Mouse (Mus musculus): Measurements from ENCODE around the gene Anxa11. TPM values are rescaled to one million over a fixed set of nuclear protein-coding genes. Genes with fewer than 3 reads are reported as not detected.
"Not testable (repeated sequence)": the region's sequence is repeated elsewhere in the genome, so short reads cannot be mapped to it uniquely, and the experiment has no call there.

Gene Anxa11
- total RNA-seq, 2 experiments from 2014 or later, result 9.3 to 11.0 TPM

DNA sequence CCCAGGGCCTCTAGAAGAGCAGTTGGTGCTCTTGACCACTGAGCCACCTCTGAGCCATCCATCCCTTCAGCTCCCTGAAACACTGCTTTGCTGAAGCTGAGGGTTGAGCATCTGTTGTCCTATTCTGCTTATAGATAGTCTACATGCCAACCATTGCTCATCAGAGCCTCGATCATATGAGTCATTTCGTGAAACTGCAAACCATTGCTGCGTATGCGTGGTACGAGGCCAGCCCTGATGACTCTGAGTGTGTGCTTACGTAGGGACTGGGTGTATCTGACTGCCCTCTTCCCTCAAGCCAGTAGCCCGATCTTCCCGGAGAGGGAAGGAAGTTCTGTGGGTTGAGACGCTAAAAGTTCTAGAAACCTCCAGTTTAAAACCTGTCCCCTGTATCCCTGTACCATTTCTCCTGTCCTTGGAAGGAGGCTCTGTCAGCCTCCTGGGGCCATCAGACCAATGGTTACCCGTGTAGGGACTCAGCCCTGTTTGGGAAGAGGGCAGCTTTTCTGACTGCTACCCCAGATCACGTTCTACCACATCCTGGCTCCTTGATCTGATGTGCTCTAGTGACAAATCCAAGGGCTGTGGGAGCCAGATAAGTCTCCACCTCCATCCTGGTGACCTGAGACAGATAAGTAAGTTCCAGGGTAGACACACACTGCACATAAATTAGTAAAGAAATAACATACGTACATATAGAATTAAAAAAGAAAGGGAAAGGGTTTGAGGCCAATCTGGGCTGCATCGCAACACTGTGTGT, 20.0 kb downstream of the Anxa11 start:
- intact Hi-C loops (cut with DNase I), result no loop called here
- no peak for DNase-seq (ENCODE audit: extremely low spot score in 1 of 2, low spot score in 2 of 2)

DNA sequence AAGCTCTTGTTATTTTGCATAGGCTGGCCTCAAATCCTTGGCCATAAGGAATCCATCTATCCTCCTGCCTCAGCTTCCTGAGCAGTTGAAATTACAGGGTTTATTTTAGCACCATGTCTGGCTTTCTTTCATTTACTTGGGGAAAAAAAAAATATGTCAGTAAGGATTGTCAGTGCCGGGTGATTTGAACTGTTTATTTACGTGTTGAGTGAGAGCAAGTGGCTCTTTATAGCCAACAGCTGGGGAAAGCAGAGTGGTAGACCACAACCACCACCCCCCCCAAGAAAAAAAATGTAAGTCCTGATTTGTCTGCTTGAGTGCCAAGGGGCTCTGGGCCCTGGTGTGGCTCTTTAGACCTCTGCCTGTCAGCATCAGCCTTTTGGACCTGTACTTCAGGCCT, 21.8 kb downstream of the Anxa11 start:
- intact Hi-C loops (cut with DNase I), result no loop called here
- DNase-seq (ENCODE audit: extremely low spot score in 1 of 2, low spot score in 2 of 2), result no peak

DNA sequence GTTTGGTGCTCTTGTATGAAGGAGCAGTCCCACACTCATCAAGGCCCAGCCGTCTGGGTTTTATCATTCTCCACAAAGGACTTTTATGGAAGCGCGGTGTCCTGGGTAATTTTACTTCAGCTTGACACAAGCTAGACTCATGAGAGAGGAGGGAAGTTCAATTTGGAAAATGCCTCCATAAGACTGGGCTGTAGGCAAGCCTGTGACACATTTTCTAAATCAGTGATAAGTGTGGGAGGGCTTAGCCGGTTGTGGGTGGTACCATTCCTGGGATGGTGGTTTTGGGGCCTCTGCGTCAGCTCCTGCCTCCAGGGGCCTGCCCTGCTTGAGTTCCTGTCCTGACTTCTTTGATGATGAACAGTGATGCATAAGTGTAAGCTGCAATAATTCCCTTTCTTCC, 23.3 kb downstream of the Anxa11 start:
- intact Hi-C loops (cut with DNase I), result no loop called here
- DNase-seq (ENCODE audit: extremely low spot score in 1 of 2, low spot score in 2 of 2), result no peak

DNA sequence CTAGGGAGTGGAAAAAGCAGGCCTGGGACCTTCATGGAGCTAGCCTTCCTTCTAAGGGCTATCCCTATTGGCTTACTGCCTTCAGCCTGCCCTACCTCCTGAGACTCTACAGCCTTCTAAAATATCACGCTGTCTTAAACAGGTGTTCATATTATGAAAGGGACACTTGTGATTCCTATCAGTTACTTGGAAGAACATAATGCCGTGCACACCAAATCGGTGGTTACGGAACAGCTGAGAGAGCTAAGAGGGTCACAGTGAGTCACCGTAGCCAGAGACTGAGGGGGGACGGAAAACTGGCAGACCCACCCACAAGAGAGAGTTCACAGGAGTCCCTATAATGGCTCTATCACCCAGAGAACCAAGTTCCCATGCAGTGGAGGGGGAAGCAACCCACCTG, 24.4 kb downstream of the Anxa11 start:
- intact Hi-C loops (cut with DNase I), result no loop called here
- no peak for DNase-seq (ENCODE audit: extremely low spot score in 1 of 2, low spot score in 2 of 2)

DNA sequence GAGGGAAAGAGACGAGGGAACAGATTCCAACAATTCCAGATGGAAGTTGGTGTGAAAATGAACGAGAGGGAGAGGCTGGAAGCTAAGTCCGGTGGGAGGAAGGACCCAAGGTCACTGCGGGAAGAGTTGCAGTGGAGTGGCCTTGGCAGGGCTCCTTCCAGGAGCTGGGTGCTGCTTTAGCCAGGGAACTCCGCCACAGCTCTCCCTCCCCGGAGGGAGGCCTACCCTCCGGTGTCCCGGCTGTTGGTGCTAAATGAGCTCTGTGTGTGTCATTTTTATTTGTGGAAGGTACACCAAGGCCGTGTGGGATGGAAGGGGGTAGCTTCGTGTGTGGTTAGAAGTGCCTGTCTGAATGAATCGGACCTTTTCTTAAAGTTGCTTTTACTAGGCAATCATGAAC, 24.9 kb downstream of the Anxa11 start:
- DNase-seq (ENCODE audit: extremely low spot score in 1 of 2, low spot score in 2 of 2), result no peak
- intact Hi-C loops (cut with DNase I), result no loop called here

DNA sequence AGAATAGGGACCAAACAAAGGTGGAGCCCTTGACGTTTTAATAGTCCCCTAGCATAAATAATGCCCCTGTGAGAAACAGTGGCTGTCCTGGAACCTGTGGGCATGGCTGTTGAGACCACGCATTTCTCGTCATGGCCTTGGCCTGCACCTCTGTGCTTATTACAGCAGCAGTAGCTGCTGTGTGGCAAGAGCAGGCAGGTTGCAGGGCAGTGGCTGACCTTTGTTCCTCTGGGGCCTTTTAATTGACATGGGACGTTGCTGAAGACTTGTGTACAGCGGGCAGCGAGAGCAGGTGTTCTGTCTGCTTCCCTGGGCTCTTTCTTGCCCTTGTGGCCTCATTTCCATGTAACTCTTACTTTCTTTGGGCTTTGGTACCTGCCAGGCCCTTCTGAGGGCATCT, 25.9 kb downstream of the Anxa11 start:
- intact Hi-C loops (cut with DNase I), result no loop called here
- no peak for DNase-seq (ENCODE audit: extremely low spot score in 1 of 2, low spot score in 2 of 2)

DNA sequence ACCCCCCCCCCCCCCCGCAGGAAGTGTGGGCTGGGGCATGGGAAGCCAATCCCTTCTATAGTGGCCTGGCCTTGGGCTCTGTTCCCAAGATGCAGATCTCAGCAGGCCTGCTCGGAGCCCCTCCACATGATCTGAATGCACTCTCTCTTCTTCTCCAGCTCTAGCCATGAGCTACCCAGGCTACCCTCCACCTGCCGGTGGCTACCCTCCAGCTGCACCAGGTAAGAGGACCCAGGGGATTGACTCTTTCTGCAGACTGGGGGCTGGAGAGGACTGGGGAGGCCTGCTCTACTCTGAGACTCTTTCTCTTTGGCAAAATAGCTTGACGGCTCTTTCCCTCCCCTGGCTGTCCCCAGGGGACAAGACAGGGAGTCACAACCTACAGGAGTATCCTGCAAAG, 26.8 kb downstream of the Anxa11 start:
- no peak for DNase-seq (ENCODE audit: extremely low spot score in 1 of 2, low spot score in 2 of 2)
- intact Hi-C loops (cut with DNase I), result no loop called here

DNA sequence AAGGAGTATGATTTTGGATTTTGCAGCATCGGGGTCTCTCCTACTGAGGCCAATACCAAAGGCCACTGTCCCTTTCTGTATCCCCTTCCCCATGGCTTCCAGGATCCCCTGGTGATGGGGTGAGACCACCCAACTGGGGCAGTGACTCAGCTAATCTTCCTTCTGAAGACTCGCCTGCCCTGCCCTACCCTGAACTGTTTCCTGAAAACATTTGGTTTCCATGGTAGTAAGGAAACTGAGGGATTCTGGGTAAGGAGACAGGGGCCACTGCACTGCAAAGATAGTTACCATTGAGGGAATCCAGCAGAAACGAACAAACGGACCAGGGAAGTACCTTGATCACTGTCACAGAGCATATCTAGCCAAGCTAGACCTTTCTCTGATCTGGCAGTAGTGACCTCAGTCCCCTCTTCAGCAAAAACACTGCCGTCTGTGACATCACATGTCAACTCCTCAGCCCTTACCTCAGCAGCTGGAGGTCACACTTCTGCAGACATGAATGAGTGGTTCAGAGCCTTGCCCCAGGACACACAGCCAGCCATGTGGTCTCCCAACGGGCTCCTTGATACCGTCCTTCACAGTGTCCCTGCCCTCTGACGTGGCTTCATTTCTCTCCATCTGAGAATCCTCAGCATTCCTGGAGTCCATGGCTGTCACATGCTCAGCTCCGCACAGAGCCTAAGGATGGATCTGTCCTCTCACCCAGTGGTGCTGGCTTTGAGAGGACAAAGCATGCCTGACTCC, 27.4 kb downstream of the Anxa11 start:
- DNase-seq (ENCODE audit: extremely low spot score in 1 of 2, low spot score in 2 of 2), result no peak
- intact Hi-C loops (cut with DNase I), result no loop called here

DNA sequence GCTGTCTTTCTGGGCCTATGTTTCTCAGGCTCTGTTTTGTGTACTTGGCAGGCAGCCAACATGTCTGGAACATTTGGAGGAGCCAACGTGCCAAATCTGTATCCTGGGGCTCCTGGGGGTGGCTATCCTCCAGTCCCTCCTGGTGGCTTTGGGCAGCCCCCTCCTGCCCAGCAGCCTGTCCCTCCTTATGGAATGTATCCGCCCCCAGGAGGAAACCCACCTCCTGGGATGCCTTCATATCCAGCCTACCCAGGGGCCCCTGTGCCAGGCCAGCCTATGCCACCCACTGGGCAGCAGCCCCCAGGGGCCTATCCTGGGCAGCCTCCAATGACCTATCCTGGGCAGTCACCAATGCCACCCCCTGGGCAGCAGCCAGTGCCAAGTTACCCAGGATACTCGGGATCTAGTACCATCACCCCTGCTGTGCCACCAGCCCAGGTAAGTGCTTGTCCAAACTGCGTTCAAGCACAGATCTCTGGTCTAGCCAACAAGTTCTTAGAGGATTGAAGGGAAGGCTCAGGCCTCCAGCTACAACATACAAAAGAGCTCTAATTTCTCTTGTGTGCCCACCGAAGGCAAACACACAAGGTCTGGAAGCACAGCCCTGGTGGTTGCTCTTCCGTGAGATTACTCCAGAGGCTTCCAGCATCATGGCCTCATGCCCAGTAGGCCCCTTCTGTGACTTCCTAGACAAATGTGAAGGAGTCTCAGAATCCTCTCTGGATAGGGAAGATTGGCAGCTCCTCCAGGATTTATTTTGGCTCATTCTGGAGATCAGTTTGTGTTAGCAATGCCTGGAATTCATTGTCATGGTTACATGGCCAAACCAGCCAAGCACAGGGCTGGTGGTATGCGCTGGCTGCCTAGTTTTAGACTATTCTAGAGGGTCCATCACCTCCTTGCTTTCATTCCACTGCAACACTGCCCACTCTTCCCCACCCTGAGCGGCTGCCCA, 30.8 kb downstream of the Anxa11 start:
- DNase-seq (ENCODE audit: extremely low spot score in 1 of 2, low spot score in 2 of 2), result peak; percentile 28 to 56
- intact Hi-C loops (cut with DNase I), result no loop called here

DNA sequence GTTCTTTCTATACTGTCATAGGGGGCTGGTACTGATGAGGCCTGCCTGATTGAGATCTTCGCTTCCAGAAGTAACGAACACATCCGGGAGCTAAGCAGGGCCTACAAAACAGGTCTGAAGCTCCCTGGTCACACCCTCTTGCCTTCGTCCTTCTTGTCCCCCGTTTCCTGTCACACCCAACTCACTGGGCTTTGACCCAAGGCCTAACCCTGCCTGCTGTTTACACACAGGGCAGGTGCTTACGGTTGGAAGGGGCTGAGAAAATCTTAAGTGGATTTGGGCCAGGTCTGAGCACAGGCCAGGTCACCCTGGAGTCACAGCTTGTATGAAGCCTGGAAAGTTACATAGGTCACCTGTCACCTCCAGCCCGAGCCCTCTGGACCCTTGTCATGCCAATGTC, 34.7 kb downstream of the Anxa11 start:
- DNase-seq (ENCODE audit: extremely low spot score in 1 of 2, low spot score in 2 of 2); intact Hi-C loops (cut with DNase I): not testable (repeated sequence)

DNA sequence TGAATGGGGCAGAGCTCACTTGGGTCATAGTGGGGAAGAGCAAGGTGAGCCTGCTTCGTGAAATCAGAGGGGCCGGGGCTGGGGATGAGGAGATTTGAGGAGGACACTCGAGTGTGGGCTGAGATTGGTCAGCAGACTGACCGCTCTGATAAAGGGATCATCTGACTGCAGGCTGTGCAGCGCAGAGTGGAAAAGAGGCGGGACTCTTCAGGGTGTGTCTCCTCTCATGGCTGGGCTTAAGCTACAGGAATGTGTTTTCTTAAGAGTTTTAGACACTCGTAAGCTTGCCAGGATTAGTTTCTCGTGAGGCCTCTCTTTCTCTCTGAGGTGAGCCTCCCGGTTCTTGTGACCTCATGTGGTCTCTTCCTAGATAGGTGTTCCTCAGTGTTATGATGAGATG, 39.8 kb downstream of the Anxa11 start:
- DNase-seq (ENCODE audit: extremely low spot score in 1 of 2, low spot score in 2 of 2); intact Hi-C loops (cut with DNase I): not testable (repeated sequence)

DNA sequence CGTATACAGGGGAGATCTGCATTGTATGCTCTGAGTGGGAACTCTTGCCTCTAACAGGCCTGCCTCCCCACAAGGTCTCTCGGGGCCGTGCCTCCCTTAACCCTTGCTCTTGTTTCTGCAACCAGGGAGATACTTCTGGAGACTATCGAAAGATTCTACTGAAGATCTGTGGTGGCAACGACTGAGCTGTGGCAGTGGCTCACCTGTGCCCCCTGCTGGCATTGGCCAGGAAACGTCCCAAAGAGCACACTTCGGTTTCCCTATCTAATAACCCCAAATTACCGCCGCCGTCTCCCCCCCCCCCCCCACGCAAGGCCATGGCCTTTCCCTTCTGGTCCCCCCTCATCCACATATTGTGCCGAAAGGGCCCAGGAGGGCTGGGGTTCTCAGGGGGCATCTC, 43.9 kb downstream of the Anxa11 start:
- DNase-seq (ENCODE audit: extremely low spot score in 1 of 2, low spot score in 2 of 2); intact Hi-C loops (cut with DNase I): not testable (repeated sequence)

DNA sequence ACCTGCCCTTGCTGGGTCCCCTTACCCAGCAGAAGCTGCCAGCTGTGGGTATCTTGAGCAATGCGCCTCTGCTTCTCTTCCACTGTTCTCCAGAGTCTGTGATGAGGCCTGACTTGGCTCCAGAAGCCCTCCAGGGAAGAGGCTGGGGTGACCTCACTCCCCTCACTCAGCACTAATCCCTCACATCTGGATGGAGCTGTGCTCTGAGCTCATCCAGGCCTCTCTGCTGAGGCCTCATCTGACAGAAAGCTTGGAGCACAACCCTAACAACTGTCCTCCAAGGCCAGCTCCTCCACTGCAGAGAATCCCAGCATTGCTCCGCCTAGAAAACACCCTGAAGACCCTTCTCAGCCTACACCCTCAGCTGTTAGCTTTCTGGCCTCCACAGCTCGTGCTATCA, 52.6 kb downstream of the Anxa11 start:
- intact Hi-C loops (cut with DNase I); DNase-seq (ENCODE audit: extremely low spot score in 1 of 2, low spot score in 2 of 2): not testable (repeated sequence)

DNA sequence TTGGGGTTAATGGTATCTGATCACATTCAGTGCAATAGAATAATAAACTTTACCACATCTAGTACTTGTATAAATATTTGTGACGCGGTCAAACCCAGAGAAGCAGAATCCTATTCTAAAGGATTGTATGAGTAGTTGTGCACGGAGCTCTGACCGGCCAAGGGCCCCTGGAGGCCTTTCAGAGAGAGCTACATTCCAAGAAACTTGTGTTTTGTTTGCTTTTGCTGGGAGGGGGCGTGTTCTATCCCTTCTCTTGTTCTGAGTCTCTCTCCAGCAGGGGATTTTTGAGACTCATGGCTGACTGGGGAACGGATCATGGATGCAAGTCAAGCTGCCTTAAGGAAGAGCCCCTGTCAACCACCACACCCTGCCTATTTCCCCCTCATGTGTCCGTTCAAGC, 53.7 kb downstream of the Anxa11 start:
- DNase-seq (ENCODE audit: extremely low spot score in 1 of 2, low spot score in 2 of 2); intact Hi-C loops (cut with DNase I): not testable (repeated sequence)

DNA sequence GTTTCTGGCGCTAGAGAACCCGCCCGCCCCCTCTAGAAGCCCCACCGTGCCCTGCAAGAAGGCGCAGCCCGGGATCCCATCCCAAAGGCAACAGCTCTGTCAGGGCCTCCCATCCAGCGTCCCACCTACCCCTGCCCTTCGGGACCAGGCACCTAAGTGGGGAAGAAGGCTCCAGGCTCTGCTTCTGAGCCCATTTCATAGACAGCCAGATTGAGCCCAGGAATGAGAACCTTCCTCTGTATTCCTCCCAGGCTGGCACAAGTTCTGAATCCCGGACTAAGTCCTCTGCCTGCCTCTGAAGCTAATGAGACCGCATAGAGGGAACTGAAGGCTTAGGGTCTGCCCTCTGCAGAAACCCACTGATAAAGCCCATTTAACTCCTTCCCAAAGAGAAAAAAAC, 61.0 kb downstream of the Anxa11 start, which contains the start of gene Plac9a:
Gene Plac9a (minus strand): TSS at position 101 of the 400 bp plus-strand sequence.
- intact Hi-C loops (cut with DNase I); DNase-seq (ENCODE audit: extremely low spot score in 1 of 2, low spot score in 2 of 2): not testable (repeated sequence)

DNA sequence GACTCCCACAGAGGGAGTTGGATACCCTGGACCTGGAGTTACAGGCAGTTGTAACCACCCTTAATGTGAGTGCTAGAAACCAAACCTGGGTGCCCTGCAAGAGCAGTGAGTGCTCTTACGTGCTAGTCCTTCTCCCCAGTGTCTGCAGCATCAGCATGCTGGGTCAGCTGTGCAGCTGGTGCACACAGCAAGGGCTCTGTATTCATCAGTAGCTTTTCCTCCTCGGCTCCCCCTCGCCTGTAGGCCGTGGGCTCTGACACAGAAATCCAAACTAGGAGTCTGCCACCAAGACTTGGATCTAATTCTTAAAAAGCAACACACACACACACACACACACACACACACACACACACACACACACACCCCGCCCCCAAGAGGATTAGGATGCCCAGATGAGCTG, 63.3 kb downstream of the Anxa11 start:
- intact Hi-C loops (cut with DNase I), result not testable (repeated sequence)
- DNase-seq (ENCODE audit: extremely low spot score in 1 of 2, low spot score in 2 of 2), result peak; percentile 0 to 1

DNA sequence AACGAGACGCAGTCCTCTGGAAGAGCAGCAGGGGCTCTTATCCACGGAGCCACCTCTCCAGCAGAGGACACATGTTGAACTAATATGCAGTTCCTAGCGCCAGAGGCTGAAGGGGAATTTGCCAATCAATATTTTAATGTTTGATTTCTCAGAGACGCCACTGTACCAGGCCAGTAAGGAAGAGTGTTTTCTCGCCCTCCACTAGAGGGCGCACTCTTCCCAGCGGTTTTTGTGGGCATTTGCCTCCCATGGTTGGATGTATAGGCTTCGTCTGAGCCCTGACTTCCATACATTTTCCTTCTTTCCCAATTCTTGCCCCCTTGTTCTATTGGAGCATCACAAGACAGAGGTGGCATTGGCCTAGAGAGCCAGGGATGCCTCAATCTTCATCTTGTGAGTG, 65.3 kb downstream of the Anxa11 start:
- intact Hi-C loops (cut with DNase I); DNase-seq (ENCODE audit: extremely low spot score in 1 of 2, low spot score in 2 of 2): not testable (repeated sequence)

DNA sequence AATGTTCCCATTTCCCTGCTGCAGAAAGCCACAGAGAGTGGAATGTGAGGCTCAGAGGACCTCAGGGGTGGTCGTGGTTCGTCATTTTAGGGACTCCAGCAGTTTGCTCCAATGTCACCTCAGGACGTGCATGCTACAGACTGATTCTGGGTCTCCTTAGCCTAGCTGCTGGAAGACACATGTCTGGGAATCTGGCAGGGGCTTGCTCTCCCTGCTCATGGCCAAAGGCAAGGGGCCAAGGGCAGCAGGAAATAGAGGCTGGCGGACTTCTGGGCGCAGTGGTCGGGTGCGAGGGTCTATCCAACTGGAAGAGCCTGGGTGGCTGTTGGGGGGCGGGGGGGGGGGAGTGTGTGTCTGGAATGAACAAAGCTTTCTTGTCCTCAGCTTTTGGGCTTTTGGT, 67.0 kb downstream of the Anxa11 start:
- DNase-seq (ENCODE audit: extremely low spot score in 1 of 2, low spot score in 2 of 2); intact Hi-C loops (cut with DNase I): not testable (repeated sequence)
